Mouse (Mus musculus) adrenal gland, adult (tissue): ENCODE measurements at regions not wholly inside any gene's neighbourhood (a gene's known extent, or its start where the extent isn't known, plus 50 kb on each side); places are given as distances from the start of the nearest gene placed in this dataset.
A peak's percentile ranks its signal among the peaks of the same experiment; 100 is the strongest.

Experiments used
- DNase-seq, 2 experiments: peaks; one replicate each; pipeline ENCODE4 v3.0.0; 2022 to 2023; ENCODE audit warnings: low spot score in 1 of 2; ENCODE audit not compliant: inconsistent age in 2 of 2

GRCm38 (mm10) chr1:128983411-128983810 lies 289.7 kb upstream of the Thsd7b start:
- no peak for DNase-seq

GRCm38 (mm10) chr1:128975586-128975985 lies 297.5 kb upstream of the Thsd7b start:
- DNase-seq = no peak

GRCm38 (mm10) chr1:128951436-128951835 lies 321.7 kb upstream of the Thsd7b start:
- no peak for DNase-seq

GRCm38 (mm10) chr1:128950512-128950911 lies 322.6 kb upstream of the Thsd7b start:
- DNase-seq = no peak

- no peak for DNase-seq
Measured at GRCm38 (mm10) chr1:128914811-128915210, 322.7 kb upstream of the Cxcr4 start.

GRCm38 (mm10) chr1:128912532-128912931 lies 320.4 kb upstream of the Cxcr4 start:
- no peak for DNase-seq

GRCm38 (mm10) chr1:128907566-128907965 lies 315.5 kb upstream of the Cxcr4 start:
- DNase-seq = peak; percentile 44 to 61

GRCm38 (mm10) chr1:128898025-128898424 lies 305.9 kb upstream of the Cxcr4 start:
- DNase-seq = no peak

- DNase-seq = no peak
Measured at GRCm38 (mm10) chr1:128894546-128894945, 302.5 kb upstream of the Cxcr4 start.

- DNase-seq = no peak
Measured at GRCm38 (mm10) chr1:128878291-128878690, 286.2 kb upstream of the Cxcr4 start.

- DNase-seq = peak; percentile 12 to 61
Measured at GRCm38 (mm10) chr1:128875289-128875688, 283.2 kb upstream of the Cxcr4 start.

GRCm38 (mm10) chr1:128874190-128874589 lies 282.1 kb upstream of the Cxcr4 start:
- no peak for DNase-seq

- DNase-seq = peak; percentile 33 to 65
Measured at GRCm38 (mm10) chr1:128868761-128869160, 276.7 kb upstream of the Cxcr4 start.

GRCm38 (mm10) chr1:128860537-128860936 lies 268.4 kb upstream of the Cxcr4 start:
- DNase-seq = no peak

- DNase-seq = no peak
Measured at GRCm38 (mm10) chr1:128860094-128860493, 268.0 kb upstream of the Cxcr4 start.

- no peak for DNase-seq
Measured at GRCm38 (mm10) chr1:128858661-128859060, 266.6 kb upstream of the Cxcr4 start.

GRCm38 (mm10) chr1:128856933-128857332 lies 264.8 kb upstream of the Cxcr4 start:
- DNase-seq = no peak

- no peak for DNase-seq
Measured at GRCm38 (mm10) chr1:128854649-128855048, 262.6 kb upstream of the Cxcr4 start.

GRCm38 (mm10) chr1:128853286-128853685 lies 261.2 kb upstream of the Cxcr4 start:
- DNase-seq = no peak

GRCm38 (mm10) chr1:128837361-128837760 lies 245.3 kb upstream of the Cxcr4 start:
- no peak for DNase-seq

- DNase-seq = no peak
Measured at GRCm38 (mm10) chr1:128835510-128835909, 243.4 kb upstream of the Cxcr4 start.

GRCm38 (mm10) chr1:128833096-128833715 lies 241.1 kb upstream of the Cxcr4 start:
- peak in 1 of 2 experiments; percentile 48 for DNase-seq

- peak; percentile 73 to 92 for DNase-seq
Measured at GRCm38 (mm10) chr1:128832201-128832883, 240.2 kb upstream of the Cxcr4 start.
